Mouse (Mus musculus): ENCODE data around the gene Nt5c3. TPM values are rescaled to one million over a fixed set of nuclear protein-coding genes. Genes with fewer than 3 reads are reported as not detected.

The Nt5c3 gene
- total and polyA plus RNA-seq, 3 experiments, result 59.2 to 71.1 TPM; not detected in 1

DNA sequence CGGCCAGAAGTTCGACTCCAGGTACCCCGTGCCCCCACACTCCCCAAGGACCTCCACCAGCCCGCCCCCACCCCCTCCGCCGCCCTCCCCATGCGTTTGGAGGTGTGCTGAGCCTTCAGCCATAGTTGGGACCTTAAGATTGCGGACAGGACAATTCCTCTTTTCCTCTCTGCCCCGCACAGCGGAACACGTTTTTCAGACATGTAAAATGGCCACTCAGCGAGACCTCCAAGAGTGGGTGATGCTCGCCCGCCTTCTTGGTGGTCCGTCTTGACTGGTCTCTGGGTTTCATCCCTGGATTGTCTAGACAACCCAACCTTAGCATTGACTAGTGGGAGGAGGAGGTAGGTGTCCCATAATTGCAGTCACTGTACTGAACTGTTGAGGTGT, 91.3 kb downstream of the Nt5c3 start:
- TF ChIP-seq TBP (IDR thresholded peaks at IDR 0.05; ENCODE audit: low read depth, low read length), result no peak
- no peak for TF ChIP-seq SMC3 (IDR thresholded peaks at IDR 0.05; ENCODE audit: low read depth, low read length)
- no peak for TF ChIP-seq UBTF (IDR thresholded peaks at IDR 0.05; ENCODE audit: borderline replicate concordance, insufficient read depth, low read depth, low read length)
- no peak for TF ChIP-seq RAD21 (IDR thresholded peaks at IDR 0.05; ENCODE audit: low read depth, low read length)
- no peak for TF ChIP-seq ELF1 (IDR thresholded peaks at IDR 0.05; ENCODE audit: low read depth, low read length)
- no peak for TF ChIP-seq RCOR1 (IDR thresholded peaks at IDR 0.05; ENCODE audit: low read depth, low read length)
- Histone ChIP-seq H3K79me2 (ENCODE audit: control insufficient read depth, insufficient read depth, low read length, poor library complexity) (no peaks in the 10 kb centered on the region), H3K9me3 (replicated peaks; ENCODE audit: insufficient read depth, low read length) (no peaks in the 10 kb centered on the region), H3K9ac (ENCODE audit: control insufficient read depth, low read depth, low read length, poor library complexity, severe bottlenecking) (no peak overlapping the region; the same call in 1 of the 2 replicates), H3K27me3 (ENCODE audit: control insufficient read depth in 1 of 2, insufficient read depth in 2 of 2, low read length in 2 of 2) (peaks cover 0 to 10% of the 10 kb centered on the region in 2 experiments; a peak in 3 of 4 replicates), H3K4me3 (ENCODE audit: control insufficient read depth in 1 of 2, insufficient read depth in 1 of 2, low read depth in 2 of 2, low read length in 2 of 2) (peak overlapping the region; percentile 11 to 41; a peak in 3 of 4 replicates), H3K4me1 (ENCODE audit: control insufficient read depth in 1 of 2, insufficient read depth in 2 of 2, low read length in 2 of 2) (no peaks in the 10 kb centered on the region), H3K36me3 (ENCODE audit: control insufficient read depth in 1 of 2, insufficient read depth in 2 of 2, low read length in 2 of 2) (no peaks in the 10 kb centered on the region), H3K27ac (ENCODE audit: control insufficient read depth, low read depth, low read length) (no peak overlapping the region)
- no peak for DNase-seq (ENCODE audit: low read depth, low spot score)

Other genes with a start within 250 kb of the Nt5c3 start
- 109 and 132 TPM in 2 replicates for gene Lsm5, start 219.2 kb downstream of the Nt5c3 start, total RNA-seq (2012; rRNA removed)
- gene Lsm5, start 219.2 kb downstream of the Nt5c3 start, polyA plus RNA-seq (2012; ENCODE audit: insufficient read depth in 1 of 2, insufficient read length in 2 of 2, low read depth in 1 of 2, low replicate concordance in 2 of 2, missing spikeins in 1 of 2), result 10 to 100 TPM in 1 of 2 experiments, not detected in 1; 36.1 TPM
- gene Avl9, start 209.0 kb downstream of the Nt5c3 start, total RNA-seq (2012; rRNA removed), result 7.7 and 9.6 TPM in 2 replicates
- gene Avl9, start 209.0 kb downstream of the Nt5c3 start, polyA plus RNA-seq (2012; ENCODE audit: insufficient read depth in 1 of 2, insufficient read length in 2 of 2, low read depth in 1 of 2, low replicate concordance in 2 of 2, missing spikeins in 1 of 2), result 1 to 10 TPM in 1 of 2 experiments, not detected in 1; 7.9 TPM
- 26.0 and 28.2 TPM in 2 replicates for gene Kbtbd2, start 126.1 kb downstream of the Nt5c3 start, total RNA-seq (2012; rRNA removed)
- gene Kbtbd2, start 126.1 kb downstream of the Nt5c3 start, polyA plus RNA-seq (2012; ENCODE audit: insufficient read depth in 1 of 2, insufficient read length in 2 of 2, low read depth in 1 of 2, low replicate concordance in 2 of 2, missing spikeins in 1 of 2), result 10 to 100 TPM; 13.2 to 50.7 TPM
- 2.5 and 3.0 TPM in 2 replicates for gene Fkbp9, start 91.9 kb downstream of the Nt5c3 start, total RNA-seq (2012; rRNA removed)
- gene Fkbp9, start 91.9 kb downstream of the Nt5c3 start, polyA plus RNA-seq (2012; ENCODE audit: insufficient read depth in 1 of 2, insufficient read length in 2 of 2, low read depth in 1 of 2, low replicate concordance in 2 of 2, missing spikeins in 1 of 2), result 10 to 100 TPM in 1 of 2 experiments, not detected in 1; 19.5 TPM
- 0.26 and 0.27 TPM in 2 replicates for gene Vmn1r4, start 83 bp upstream of the Nt5c3 start, total RNA-seq (2012; rRNA removed)
- gene Vmn1r4, start 83 bp upstream of the Nt5c3 start, polyA plus RNA-seq (2012; ENCODE audit: insufficient read depth in 1 of 2, insufficient read length in 2 of 2, low read depth in 1 of 2, low replicate concordance in 2 of 2, missing spikeins in 1 of 2), result under 1 TPM in 1 of 2 experiments, not detected in 1; 0.21 TPM
- not detected in 2 replicates for gene Vmn1r5, start 46.3 kb upstream of the Nt5c3 start, total RNA-seq (2012; rRNA removed)
- not detected for gene Vmn1r5, start 46.3 kb upstream of the Nt5c3 start, polyA plus RNA-seq (2012; ENCODE audit: insufficient read depth in 1 of 2, insufficient read length in 2 of 2, low read depth in 1 of 2, low replicate concordance in 2 of 2, missing spikeins in 1 of 2)
- not detected in 2 replicates for gene Vmn1r6, start 73.3 kb upstream of the Nt5c3 start, total RNA-seq (2012; rRNA removed)
- gene Vmn1r6, start 73.3 kb upstream of the Nt5c3 start, polyA plus RNA-seq (2012; ENCODE audit: insufficient read depth in 1 of 2, insufficient read length in 2 of 2, low read depth in 1 of 2, low replicate concordance in 2 of 2, missing spikeins in 1 of 2), result under 1 TPM in 1 of 2 experiments, not detected in 1; 0.01 TPM
- not detected in 2 replicates for gene Vmn1r7, start 101.4 kb upstream of the Nt5c3 start, total RNA-seq (2012; rRNA removed)
- gene Vmn1r7, start 101.4 kb upstream of the Nt5c3 start, polyA plus RNA-seq (2012; ENCODE audit: insufficient read depth in 1 of 2, insufficient read length in 2 of 2, low read depth in 1 of 2, low replicate concordance in 2 of 2, missing spikeins in 1 of 2), result not detected
- not detected in 2 replicates for gene Vmn1r8, start 108.4 kb upstream of the Nt5c3 start, total RNA-seq (2012; rRNA removed)
- not detected for gene Vmn1r8, start 108.4 kb upstream of the Nt5c3 start, polyA plus RNA-seq (2012; ENCODE audit: insufficient read depth in 1 of 2, insufficient read length in 2 of 2, low read depth in 1 of 2, low replicate concordance in 2 of 2, missing spikeins in 1 of 2)
- not detected in 2 replicates for gene Vmn1r9, start 142.9 kb upstream of the Nt5c3 start, total RNA-seq (2012; rRNA removed)
- not detected for gene Vmn1r9, start 142.9 kb upstream of the Nt5c3 start, polyA plus RNA-seq (2012; ENCODE audit: insufficient read depth in 1 of 2, insufficient read length in 2 of 2, low read depth in 1 of 2, low replicate concordance in 2 of 2, missing spikeins in 1 of 2)
- not detected in 2 replicates for gene Vmn1r10, start 185.5 kb upstream of the Nt5c3 start, total RNA-seq (2012; rRNA removed)
- not detected for gene Vmn1r10, start 185.5 kb upstream of the Nt5c3 start, polyA plus RNA-seq (2012; ENCODE audit: insufficient read depth in 1 of 2, insufficient read length in 2 of 2, low read depth in 1 of 2, low replicate concordance in 2 of 2, missing spikeins in 1 of 2)
- not detected in 2 replicates for gene Vmn1r11, start 209.5 kb upstream of the Nt5c3 start, total RNA-seq (2012; rRNA removed)
- not detected for gene Vmn1r11, start 209.5 kb upstream of the Nt5c3 start, polyA plus RNA-seq (2012; ENCODE audit: insufficient read depth in 1 of 2, insufficient read length in 2 of 2, low read depth in 1 of 2, low replicate concordance in 2 of 2, missing spikeins in 1 of 2)
- gene Vmn1r12, start 233.0 kb upstream of the Nt5c3 start, total RNA-seq (2012; rRNA removed), result not detected in 2 replicates
- gene Vmn1r12, start 233.0 kb upstream of the Nt5c3 start, polyA plus RNA-seq (2012; ENCODE audit: insufficient read depth in 1 of 2, insufficient read length in 2 of 2, low read depth in 1 of 2, low replicate concordance in 2 of 2, missing spikeins in 1 of 2), result not detected

All from MEL (cell line).